Mouse (Mus musculus) B cell, adult 67 days (primary cell): ENCODE data around the gene Taf1b. TPM values are rescaled to one million over a fixed set of nuclear protein-coding genes. Genes with fewer than 3 reads are reported as not detected.

Experiments used
- total RNA-seq, 2 experiments: library from RNA; stranded (reverse); gene quantifications; 4 replicates each; pipeline ENCODE4 v1.2.4; 2023

Gene Taf1b
- total RNA-seq, result 10 to 100 TPM; 33.6 to 47.3 TPM

DNA sequence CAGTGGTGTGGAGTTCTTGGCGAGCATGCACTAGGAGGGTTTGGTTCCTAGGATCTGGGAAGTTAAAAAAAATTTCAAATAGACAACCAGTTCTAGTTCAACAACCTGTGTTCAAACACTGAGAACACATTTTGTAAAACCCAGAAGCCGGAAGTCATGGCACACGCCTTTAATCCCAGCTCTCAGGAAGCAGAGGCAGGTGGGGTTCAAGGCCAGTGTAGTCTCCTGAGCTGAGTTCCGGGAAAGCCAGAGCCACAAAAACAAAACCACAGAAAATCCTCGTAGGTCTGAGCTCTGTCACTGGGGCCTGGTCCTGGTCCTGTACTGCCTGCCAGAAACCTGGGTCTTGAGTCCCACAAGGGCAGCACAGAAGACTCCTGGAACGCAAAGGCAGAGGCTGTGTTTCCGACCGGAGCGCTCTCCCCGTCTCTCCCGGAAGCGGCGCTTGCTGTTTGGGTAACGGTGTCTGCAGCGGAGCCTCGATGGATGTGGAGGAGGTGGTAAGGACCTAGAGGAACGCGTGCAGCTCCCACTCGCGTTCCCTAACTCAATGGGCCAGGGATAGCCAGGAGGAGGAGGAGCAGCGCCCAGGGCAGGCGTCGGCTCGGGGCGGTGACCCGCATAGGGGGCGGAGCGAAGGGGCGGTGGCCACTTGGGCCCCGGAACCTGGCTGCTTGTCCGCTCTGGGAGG lies at the start of gene Taf1b:
Gene Taf1b, plus strand, starts transcription at position 210 of the 691 bp plus-strand sequence.

DNA sequence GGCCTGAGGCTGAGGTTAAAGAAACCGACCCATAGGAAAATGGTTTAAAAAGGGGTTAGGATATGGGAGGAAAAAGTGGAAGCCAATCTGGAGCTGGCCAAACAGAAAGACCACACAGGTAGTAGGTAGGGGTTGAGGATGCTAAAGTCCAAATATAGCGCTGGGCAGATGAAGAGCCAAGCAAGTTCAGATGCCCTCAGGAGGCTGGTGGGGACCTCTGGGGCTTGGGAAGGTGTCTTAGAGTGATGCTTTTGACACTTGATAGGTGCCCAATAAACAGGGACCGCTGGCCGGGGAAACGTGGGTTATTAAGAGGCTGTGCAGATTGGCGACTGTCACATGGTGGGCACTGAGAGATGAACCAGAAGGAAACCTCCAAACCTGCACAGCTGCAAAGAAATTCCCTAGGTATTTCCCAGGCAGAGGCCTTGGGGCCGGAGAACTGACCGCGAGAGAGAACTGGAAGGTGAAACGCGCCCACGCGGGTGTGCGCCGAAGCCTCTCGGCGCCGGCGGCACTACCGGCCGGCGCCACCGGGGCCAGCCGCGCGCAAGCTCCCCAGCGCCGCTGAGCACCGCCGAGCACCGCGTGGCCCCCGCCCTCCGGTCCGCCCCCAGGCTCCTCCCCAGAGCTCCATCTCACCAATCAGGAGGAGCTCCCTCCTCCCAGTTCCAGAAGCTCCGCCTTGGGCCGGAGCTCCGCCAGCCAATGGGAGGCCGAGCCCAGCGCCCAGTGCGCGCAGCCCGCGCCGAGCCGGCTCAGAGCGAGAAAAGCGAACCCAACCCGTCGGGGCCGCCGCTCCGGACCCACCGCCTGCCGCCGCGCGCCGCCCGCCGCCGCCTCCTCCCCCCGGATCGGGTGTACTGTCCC lies 73.6 kb downstream of the Taf1b start, which contains the start of gene Grhl1:
Gene Grhl1, plus strand, starts transcription at position 761 of the 870 bp plus-strand sequence.

Other genes with a start within 250 kb of the Taf1b start
- 1 to 10 TPM; 1.3 to 1.7 TPM for gene Grhl1, start 73.9 kb downstream of the Taf1b start, total RNA-seq
- gene Klf11, start 152.9 kb downstream of the Taf1b start, total RNA-seq, result 10 to 100 TPM; 31.9 to 45.4 TPM
- gene Cys1, start 183.5 kb downstream of the Taf1b start, total RNA-seq, result not detected
- gene Rrm2, start 209.9 kb downstream of the Taf1b start, total RNA-seq, result 1 to 10 TPM; 4.8 to 5.4 TPM